26 mouse cellular contexts compared by ENCODE assay signal in the genomic region with DNA sequence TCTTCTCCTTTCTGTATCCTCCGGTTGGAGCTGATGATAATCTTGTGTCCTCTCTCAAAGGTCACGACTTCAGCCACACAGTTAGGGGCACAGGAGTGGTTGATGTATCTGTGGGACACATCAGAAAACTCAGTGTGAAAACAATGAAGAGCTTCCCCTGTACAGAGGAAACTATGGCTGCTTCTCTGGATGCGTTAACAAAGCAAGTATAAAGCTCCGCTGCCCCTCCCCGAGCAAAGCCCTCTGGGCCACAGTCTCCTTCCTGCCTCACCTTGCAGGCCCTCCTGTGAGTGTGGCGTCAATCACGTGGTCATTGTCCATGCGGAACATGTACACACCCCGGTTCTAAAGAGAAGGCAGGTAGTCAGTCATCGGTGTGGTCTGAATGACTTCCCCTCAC. TPM values are rescaled to one million over a fixed set of nuclear protein-coding genes. Genes with fewer than 3 reads are reported as not detected.
"Had no signal": no experiment of that assay in that cellular context is flagged by ENCODE, and none has a peak within 500 bp of the region (broad histone marks: within the 10 kb centered on the region; RNA-seq: fewer than 3 reads in every experiment).

No protein-coding gene starts in this region.

- H3K27ac ChIP-seq: lung, embryonic 15.5 days; midbrain, embryonic 10.5 days; midbrain, embryonic 12.5 days; neural tube, embryonic 13.5 days; neural tube, embryonic 15.5 days had no signal

- H3K4me2 ChIP-seq: lung, embryonic 15.5 days; midbrain, embryonic 12.5 days; neural tube, embryonic 13.5 days; neural tube, embryonic 15.5 days had no signal

- DNase-seq: liver, postnatal 0 days; lung, adult 2 months; lung, postnatal 14 days; lung, postnatal 36 days; midbrain, embryonic 14.5 days; right cerebral cortex, postnatal 25 days; right cerebral cortex, postnatal 4 days; spleen, adult 18-20 months; thymus, adult 2 months; thymus, postnatal 25 days; thymus, postnatal 4 days had no signal

- H3K27me3 ChIP-seq: lung, embryonic 15.5 days; midbrain, embryonic 12.5 days; neural tube, embryonic 13.5 days; neural tube, embryonic 15.5 days had no signal

- H3K9me3 ChIP-seq: lung, embryonic 15.5 days; midbrain, embryonic 10.5 days; midbrain, embryonic 12.5 days; neural tube, embryonic 13.5 days; neural tube, embryonic 15.5 days had no signal

- H3K9ac ChIP-seq: liver, postnatal 0 days; lung, embryonic 15.5 days; midbrain, embryonic 12.5 days; neural tube, embryonic 13.5 days; neural tube, embryonic 15.5 days had no signal

- H3K4me3 ChIP-seq: lung, embryonic 15.5 days; midbrain, embryonic 10.5 days; midbrain, embryonic 12.5 days; myocyte; neural tube, embryonic 13.5 days; neural tube, embryonic 15.5 days had no signal

- ATAC-seq: liver, postnatal 0 days; lung, postnatal 0 days; midbrain, embryonic 16.5 days had no signal

- H3K4me1 ChIP-seq: lung, embryonic 15.5 days; midbrain, embryonic 10.5 days; midbrain, embryonic 12.5 days; neural tube, embryonic 13.5 days; neural tube, embryonic 15.5 days had no signal

RNA-seq across cellular contexts. Expression of gene E130116L18Rik, which starts 52.7 kb away (rescaled TPM):
- total RNA-seq: megakaryocyte, adult 5-6 weeks; megakaryocyte-erythroid progenitor cell, adult 5-6 weeks had no signal
- polyA plus RNA-seq: liver, postnatal 0 days; lung, adult 2 months; lung, embryonic 15.5 days; midbrain, embryonic 10.5 days; midbrain, embryonic 12.5 days; midbrain, embryonic 14.5 days; midbrain, embryonic 16.5 days; myocyte; neural tube, embryonic 11.5 days; neural tube, embryonic 13.5 days; neural tube, embryonic 15.5 days; small intestine, adult 2 months; stomach, embryonic 14.5 days; stomach, embryonic 16.5 days; thymus, adult 2 months; urinary bladder, adult 2 months had no signal
